Mouse (Mus musculus) thymus, adult 18-20 months (tissue): ENCODE results near the gene Actn4.
A peak's percentile ranks its signal among the peaks of the same experiment; 100 is the strongest.

Source experiments
- DNase-seq, 2 experiments: peaks; one replicate each; pipeline ENCODE4 v3.0.0; 2022; ENCODE audit warnings: mixed read lengths in 2 of 2

The Actn4 gene

DNA sequence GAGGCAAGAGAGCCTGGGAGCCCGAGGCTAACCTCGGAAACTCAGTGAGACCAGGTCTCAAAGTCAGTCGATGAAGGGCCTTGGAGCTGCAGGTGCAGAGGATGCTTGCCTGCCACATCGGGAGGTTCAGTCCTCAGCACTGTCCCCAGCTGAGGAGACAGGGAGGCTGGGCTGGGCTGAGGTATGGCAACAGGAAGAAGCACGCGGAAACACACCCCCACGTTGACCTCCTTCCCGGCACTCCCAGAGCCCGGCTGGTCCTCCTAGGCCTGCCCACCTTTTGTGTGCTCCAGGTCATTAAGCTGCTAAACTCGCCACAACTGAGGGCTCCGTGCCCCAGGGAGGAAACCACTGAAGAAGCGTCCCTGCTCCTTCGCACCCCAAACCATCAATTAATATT lies 80.9 kb downstream of the Actn4 start, which contains the start of gene Capn12:
Gene Capn12, plus strand, starts transcription at position 224 of the 400 bp plus-strand sequence.
- DNase-seq, result no peak

DNA sequence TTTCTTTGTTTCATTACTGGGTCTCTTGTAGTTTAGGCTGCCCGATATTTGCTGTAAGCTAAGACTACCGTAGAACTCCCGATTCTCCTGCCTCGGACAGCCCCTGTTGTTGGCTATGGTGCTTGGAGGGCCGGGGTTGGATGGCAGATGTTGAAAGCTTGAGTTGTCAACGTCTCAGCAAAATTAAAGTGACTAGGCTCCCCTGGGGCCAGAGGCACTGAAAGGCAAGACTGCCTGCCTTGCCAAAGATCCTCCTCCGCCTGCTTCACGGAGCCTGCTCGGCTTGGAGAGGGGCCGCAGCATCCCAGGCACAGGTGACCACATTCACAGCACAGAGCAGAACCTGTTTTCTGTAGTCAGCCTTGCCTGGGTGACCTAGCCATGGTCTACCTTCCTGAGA lies 81.6 kb downstream of the Actn4 start:
- no peak for DNase-seq

DNA sequence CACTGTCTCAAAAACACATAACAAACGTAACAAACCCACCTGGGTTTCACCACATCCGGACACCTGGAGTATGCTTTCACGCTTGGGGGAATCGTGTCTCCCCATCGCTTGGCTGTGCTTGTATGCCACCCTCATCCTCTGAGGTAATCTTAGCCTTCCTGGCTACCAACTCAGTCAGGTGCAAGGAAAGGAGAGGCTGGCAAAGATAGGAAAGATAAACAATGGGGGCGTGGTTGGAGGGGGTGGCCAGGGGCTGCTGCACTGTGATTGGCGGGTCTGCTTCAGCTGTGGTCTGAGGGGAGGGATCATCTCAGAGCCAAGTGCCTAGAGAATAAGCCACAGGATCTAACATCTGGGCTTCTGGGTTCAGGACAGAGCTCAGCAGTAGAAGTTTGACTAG lies 82.5 kb downstream of the Actn4 start:
- peak in 1 of 2 experiments; percentile 56 for DNase-seq

DNA sequence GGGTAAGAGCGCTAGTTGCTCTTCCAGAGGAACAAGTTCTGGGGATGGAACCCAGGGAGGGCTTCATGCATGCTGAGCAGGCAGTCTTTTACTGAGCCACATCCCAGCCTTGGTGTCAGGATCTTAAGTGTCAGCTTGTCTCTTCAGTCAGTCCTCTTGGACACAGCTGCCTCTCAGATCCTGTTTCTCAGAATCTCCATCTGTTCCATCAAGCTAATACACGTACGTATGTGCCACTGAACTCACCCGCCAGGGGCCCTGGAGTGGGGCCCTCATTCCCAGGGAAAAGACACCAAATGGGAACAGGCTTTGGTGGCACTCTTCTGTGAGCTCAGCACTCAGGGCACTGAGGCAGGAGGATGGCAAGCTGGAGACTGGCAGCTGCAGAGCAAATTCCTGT lies 84.3 kb downstream of the Actn4 start:
- DNase-seq, result no peak

DNA sequence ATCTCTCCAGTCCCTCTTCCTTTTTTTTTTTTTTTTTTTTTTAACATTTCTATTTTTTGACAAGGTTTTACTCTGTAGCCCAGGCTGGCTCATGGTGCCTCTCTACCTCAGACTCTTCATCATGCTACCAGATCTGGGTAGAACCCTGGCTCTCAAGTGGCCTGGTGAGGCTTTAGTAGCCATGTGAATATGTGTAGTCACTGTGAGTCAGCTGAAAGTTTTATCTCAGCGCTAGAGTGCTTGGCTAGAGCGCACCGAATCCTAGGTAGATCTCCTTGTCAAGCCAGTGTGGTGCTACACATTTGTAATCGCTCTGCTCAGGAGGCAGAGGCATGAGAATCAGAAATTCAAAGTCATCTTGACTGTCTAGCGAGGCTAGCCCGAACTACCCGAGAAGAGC lies 85.0 kb downstream of the Actn4 start:
- no peak for DNase-seq

DNA sequence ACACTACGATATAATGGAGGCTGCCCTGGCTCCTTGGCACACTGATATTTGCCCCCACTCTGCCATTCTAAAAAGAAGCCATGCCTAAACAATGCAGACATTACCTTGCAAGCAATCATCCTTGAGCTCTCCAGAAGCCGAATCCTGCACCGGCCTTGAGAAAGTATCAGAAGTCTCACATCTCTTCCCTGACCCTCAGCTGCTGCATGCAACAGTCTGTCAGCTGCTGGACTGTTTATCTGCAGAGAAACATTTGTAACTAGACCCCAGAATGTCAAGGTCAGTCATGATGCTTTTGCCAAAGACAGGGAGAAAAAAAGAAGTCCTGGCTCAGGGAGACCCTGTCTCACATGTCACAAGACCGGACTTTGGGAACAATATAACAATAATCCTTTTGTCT lies 86.0 kb downstream of the Actn4 start:
- no peak for DNase-seq

DNA sequence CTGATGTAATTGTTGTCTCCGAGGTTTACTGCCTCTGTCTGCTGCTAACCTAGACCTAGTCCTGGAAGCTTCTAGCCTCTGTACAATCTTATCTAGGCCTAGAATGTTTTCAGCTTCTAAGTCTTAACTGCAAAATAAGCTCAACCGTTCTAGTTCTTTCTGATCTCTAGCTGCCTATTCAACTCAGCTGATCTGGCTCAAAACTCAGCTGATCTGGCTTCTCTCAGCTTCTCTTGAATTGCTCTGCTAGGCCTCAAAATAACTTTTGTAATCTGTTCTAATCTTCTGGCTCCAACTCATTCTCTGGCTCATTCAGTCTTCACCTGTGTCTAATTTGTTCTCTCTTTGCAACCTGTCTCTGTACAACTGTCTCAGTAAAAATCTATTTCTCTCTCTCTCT lies 87.6 kb downstream of the Actn4 start:
- no peak for DNase-seq

DNA sequence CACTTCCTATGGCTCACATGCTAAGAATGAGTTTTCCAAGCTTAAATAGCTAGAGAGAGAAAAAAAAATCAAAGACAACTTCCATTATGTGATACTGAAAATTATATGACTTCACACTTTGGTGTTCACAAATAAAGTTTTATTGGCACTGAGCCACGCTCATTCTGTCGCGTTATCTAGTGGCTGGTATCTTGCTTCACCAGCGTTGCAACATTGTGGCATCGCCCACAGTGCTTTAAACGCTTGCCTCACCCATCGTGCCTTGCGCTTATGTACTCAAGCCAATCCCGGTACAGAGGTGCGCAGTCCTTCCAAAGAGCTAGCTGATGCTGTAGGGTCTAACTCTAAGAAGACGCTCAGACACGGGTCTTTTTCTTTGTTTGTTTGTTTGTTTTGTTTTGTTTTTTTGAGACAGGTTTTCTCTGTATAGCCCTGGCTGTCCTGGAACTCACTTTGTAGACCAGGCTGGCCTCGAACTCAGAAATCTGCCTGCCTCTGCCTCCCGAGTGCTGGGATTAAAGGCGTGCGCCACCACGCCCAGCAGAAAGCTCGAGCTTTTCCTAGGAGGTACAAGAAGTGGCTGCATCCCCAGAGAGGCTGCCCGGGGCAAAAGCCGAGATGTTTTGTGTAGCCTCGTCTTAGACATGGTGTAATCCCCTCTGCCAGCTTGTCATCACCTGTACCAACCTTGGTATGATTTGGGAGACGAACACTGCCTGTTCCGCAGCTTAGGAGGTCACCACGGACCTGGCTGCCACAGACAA lies 91.1 kb downstream of the Actn4 start:
- no peak for DNase-seq

DNA sequence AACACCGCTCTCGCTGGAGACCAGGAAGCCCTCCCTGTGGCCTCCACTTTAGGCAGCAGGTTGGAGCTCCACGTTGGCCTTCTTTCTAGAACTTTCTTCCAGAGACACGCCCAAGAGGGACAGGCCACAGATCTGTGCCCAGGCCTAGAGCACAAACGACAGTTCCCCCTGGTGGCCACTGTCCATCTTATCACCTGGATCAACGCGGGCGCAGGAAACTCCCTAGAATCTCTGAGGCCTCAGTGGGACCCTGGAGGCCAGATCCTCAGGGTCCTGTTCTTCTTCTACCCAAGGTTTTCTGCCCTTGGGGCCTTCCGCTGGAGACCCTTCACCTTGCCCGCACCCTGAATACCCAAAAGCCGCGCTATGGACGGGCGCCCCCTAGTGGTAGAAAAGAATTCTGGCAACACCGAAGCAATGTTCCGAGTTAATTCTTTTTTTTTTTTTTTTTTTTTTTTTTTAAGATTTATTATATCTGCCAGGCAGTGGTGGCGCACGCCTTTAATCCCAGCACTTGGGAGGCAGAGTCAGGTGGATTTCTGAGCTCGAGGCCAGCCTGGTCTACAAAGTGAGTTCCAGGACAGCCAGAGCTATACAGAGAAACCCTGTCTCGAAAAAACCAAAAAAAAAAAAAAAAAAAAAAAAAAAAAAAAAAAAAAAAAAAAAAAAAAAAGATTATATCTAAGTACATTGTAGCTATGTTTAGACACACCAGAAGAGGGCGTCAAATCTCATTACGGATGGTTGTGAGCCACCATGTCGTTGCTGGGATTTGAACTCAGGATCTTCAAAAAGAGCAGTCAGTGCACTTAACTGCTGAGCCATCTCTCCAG lies 94.4 kb downstream of the Actn4 start:
- peak; percentile 40 to 58 for DNase-seq

DNA sequence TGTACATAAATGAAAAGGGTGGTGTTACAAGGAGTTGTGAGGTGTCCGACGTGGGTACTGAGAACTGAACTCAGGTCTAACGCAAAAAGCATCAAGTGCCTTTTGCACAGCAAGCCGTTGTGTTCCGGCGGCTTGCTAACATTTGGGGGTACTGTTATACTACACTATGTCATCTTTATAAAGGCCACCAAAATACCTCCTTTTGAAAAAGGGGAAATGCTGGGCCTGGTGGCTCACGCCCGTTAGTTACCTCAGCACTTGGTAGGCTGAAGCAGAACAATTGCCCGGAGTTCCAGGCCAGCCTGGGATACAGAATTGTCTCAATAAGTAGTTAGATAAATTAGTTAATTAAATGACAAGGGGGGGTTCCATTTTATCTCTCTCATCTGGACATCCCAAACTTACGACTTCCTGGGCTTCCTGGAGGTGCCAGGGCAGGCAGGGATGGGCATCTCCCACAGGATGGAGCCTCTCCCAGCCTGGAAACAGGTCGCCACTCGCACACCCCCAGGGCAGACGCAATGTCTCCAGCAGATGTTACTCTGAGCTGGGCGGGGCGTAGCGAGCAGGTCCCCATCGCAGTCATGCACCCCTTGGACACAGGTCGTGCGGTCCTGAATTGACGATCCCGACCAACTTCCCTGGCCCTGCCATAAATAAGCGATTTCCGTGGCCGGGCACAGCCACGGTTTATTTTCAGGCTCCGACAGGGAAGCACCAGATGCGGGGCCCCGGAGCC lies 95.2 kb downstream of the Actn4 start:
- DNase-seq, result no peak

DNA sequence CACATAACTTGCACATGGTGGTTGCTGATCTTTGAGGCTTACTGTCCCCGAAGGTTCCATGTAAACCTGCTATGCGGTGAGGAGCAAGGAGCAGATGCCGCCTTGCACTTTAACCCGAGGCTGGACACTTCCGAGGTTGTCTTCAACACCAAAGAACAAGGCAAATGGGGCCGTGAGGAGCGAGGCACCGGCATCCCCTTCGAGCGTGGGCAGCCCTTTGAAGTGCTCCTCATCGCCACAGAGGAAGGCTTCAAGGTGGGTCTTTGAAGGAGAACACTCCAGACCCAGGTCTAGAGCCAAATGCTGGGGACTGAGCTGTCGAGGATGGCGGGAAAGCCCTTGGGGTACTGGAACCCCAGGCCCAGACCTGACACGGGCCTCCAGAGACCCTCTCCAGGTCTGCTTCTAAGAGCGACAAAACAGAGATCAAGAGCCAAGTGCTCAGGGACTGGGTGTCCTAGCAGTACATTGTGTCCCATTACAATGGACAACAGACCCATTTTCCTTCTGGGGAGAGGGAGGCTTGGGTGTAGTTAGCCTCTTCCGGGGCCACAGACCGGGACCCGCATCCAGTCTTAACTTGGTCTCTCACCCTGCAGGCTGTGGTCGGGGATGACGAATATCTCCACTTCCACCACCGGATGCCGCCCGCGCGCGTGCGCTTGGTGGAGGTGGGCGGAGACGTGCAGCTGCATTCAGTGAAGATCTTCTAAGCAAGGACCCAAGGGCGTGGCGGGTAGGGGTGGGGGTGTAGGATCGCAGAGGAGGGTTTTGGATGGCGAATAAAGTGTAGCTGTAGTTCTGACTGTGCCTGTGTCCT lies 96.4 kb downstream of the Actn4 start:
- peak; percentile 97 to 99 for DNase-seq

DNA sequence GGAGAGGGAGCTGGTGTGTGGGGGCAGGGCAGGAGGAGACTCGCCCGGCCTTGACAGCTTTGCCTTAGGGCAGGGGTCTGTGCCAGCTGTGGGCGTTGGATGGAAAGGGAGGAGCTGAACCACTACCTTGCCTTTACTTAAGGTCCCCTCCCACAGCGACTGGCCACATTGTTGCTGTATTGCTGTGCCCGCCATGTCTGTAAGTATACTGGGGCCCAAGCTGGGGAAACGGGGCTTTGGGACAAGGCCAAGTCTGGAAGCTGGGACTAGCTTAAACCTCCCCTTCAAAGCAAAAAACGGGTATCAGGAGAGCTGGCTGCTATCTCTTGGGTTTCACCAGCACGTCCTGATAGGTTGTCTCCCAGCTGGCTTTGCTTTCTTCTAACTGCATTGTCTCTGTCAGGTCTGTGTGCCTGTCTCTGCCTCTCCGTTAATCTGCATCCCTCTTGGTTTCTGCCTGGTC lies 97.8 kb downstream of the Actn4 start:
- no peak for DNase-seq

DNA sequence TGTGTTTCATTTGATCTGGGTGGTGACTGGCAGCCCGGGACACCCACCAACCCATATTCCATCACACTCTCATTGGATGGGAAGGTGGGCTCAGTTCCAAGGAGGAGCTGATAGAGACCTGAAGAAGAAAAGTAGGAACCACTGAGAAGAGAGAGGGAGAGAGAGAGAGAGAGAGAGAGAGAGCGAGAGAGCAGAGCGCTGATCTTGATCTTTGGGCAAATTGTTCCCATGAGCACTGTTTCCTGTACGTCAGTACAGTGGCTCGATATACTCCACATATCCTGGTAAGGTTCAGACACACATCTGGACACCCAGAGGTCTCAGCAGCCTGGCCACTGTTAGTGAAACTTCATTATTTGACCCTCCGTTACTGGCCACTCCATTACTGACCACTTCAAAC lies 98.6 kb downstream of the Actn4 start, which contains the start of gene Lgals7:
Gene Lgals7, plus strand, starts transcription at position 314 of the 400 bp plus-strand sequence.
- DNase-seq, result no peak

DNA sequence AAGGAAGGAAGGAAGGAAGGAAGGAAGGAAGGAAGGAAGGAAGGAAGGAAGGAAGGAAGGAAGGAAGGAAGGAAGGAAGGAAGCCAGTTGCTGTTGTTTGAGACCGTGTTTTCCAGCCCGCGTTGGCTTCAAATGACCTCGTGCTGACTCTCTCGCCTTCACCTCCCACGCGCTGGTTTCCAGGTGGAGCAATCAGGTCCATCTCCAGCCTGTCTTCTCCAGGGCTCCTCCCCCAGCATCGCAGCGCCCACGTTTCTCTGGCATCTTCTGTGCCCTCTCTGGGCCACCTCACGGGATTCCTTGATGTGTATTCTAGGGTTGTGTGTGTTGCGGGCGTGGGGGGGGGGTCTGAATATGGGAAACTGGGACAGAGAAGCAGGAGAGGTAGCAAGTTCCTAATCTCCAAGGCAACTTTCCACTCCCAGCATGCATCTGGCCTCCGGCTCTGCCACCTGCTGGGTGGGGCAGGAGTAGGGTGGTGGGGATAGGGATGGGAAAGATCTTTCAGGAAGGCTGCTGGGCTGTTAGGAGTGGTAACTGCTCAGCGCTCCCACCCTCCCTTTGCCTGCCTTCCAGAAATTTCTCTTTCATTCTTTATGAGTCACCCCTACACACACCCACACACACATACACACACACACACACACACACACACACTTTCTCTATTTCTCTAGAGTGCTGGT lies 99.2 kb downstream of the Actn4 start:
- no peak for DNase-seq

DNA sequence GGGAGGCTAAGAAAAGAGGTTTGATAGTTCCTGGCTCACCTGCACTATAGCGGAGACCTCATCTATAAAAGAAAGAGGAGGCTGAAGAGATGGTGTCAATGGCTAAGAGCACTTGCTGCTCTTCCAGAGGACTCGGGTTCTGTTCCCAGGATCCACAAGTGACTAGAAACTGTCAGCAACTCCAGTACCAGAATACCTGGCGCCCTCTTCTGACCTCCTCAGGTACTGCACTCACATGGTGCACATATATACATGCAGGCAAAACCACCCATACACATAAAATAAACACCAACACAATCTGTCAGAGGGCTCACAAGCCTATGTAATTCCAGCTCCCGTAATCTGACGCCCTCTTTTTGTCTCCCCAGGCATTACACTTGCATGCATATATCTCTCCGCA lies 101.2 kb downstream of the Actn4 start:
- no peak for DNase-seq

DNA sequence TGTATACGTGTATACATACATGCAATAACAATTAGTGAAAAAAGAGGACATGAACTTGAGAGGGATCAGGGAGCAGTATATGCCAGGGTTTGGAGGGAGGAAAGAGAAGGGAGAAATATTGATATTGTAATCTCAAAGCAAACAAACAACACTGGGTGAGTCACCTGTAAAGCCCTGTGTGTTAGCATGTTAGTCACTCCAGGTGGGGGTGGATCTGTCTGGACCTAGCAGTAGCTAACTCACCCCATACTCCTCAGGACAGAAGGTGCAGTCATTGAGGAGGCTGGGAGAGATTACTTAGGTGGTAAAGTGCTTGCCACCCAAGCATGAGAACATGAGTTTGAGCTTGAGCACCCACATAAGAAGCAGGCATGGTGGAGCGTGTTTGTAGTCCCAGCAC lies 102.2 kb downstream of the Actn4 start:
- DNase-seq, result no peak

DNA sequence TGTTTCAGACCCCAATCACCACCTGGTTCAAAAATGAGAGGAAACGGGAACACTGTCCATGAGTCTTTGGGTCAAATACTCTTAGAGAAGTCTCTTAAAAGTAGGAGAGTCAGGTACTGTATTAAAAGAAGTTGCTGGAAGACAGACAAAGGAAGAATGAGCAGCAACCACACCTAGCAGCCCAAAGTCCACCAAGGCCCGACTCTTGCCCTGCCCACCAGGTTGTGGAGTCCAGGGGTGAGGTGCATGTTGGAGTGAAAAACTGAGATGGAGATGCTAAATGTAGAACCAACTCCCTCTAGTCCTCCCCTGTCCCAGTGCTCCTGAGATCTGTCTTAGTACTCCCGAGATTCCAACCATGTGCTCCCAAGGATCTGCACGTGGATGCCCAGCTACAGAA lies 111.5 kb downstream of the Actn4 start:
- DNase-seq, result no peak

DNA sequence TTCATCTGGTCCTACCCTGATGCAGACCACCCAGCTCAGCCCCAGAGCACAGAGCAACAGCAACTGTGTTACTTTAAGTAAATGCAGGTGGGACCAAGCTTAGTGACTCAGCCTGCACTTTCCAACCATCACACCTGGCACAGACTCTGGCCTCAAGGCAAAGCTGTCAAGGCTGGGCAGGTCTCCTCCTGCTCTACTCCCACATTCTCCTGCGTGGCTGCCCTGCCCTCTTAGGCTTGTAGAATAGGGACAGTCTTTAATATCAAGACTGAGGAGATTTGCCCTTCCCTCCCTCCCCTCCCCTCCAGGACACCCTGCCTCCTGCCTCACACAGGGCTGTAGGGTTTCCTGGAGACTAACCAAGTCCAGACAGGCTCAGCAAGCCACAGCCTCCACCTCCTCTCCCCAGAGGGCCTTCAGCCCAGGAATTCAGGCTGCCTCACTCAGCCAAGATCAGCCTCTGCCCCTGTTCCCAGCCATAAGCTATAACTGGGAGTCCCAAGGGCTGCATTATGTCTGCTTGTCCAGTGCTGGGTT lies 112.4 kb downstream of the Actn4 start:
- no peak for DNase-seq

DNA sequence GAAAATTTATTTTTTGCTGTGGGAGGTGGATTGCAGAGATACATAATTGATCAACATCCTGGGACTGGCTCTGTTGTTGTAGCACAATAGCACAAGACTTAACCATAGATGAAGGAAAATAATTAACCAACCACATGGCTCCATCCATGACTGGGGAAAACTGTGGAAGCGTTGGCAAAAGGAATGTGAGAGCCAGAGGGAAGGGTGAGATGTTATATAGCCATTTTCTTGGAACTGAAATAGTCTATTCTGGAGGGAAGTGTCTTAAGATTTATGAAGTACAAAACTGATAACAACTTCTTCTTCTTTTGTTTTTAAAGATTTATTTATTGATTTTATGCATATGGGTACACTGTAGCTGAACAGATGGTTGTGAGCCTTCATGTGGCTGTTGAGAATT lies 114.9 kb downstream of the Actn4 start:
- DNase-seq, result no peak
